ENCODE assay signal across 9 mouse cellular contexts in the genomic region with DNA sequence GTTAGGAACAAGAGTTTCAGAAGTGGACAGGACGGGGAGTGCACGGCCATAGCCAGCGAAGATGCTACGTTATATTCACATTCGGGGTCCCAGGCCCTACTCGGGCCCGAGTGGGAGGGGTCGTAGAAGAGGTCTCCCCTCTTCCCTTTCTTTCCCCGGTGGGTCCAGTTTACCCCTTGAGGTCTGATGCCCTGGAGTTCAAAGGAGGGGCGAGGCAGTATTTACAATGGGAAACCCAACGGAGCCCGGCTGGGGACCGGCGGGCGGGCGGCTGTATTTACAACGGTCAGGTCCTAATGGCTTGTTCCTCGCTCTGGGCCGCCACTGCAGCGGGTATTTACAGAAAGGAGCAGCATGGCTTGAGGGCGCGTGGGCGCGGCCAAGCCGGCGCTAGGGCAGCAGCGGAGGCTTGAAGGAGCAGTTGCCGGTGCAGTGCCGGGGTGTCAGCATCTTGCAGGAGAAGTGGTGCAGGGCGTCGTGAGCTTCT. TPM values are rescaled to one million over a fixed set of nuclear protein-coding genes. Genes with fewer than 3 reads are reported as not detected.
A peak's percentile ranks its signal among the peaks of the same experiment; 100 is the strongest.
DNase-seq lines count a peak whose midpoint lies in the region; ATAC-seq and TF ChIP-seq lines count a peak whose summit lies in the region.
"Had no signal": no experiment of that assay in that cellular context is flagged by ENCODE, and none has a peak within 500 bp of the region (broad histone marks: within the 10 kb centered on the region; RNA-seq: fewer than 3 reads in every experiment).

No protein-coding gene starts in this region.

- peak overlapping the region; percentile 22 for H3K4me3 ChIP-seq in heart, embryonic 11.5 days (ENCODE audit: low read depth, low read length)
- no peak overlapping the region for H3K4me3 ChIP-seq in heart, adult 2 months
- no peak overlapping the region for H3K4me3 ChIP-seq in forebrain, postnatal 0 days (ENCODE audit: low read depth, low read length)
- peak overlapping the region; percentile 44 for H3K4me3 ChIP-seq in midbrain, embryonic 10.5 days

- H3K79me2 ChIP-seq in heart, adult 2 months (replicated peaks; ENCODE audit: control insufficient read depth, insufficient read depth, low read length): no peaks in the 10 kb centered on the region

- no peak for DNase-seq in heart, adult 2 months
- DNase-seq in R1 (ENCODE audit: low read depth, low spot score): peak; percentile 37
- peak; percentile 65 for DNase-seq in forebrain, postnatal 0 days
- DNase-seq in midbrain, embryonic 10.5 days (ENCODE audit: low spot score): peak; percentile 64
- DNase-seq in layer of hippocampus, adult 9-11 months: no peak
- no peak for DNase-seq in layer of hippocampus, postnatal 10 days (ENCODE audit: low spot score in 2 of 2)
- no peak for DNase-seq in adipocyte (ENCODE audit: low spot score)

- H3K36me3 ChIP-seq in heart, embryonic 11.5 days (ENCODE audit: control insufficient read depth, insufficient read depth, low read length): no peaks in the 10 kb centered on the region
- no peaks in the 10 kb centered on the region for H3K36me3 ChIP-seq in heart, adult 2 months (ENCODE audit: control insufficient read depth, insufficient read depth, low read length)
- H3K36me3 ChIP-seq in forebrain, postnatal 0 days (ENCODE audit: insufficient read depth): no peaks in the 10 kb centered on the region
- H3K36me3 ChIP-seq in midbrain, embryonic 10.5 days: no peaks in the 10 kb centered on the region

- TF ChIP-seq CTCF in heart, adult 2 months (IDR thresholded peaks at IDR 0.05): no peak
- no peak for TF ChIP-seq CTCF in forebrain, postnatal 0 days (IDR thresholded peaks at IDR 0.05; ENCODE audit: low read depth)

- ATAC-seq in heart, embryonic 11.5 days (replicated peaks; ENCODE audit: insufficient number of reproducible peaks, low FRiP score, low TSS enrichment): 0 out of 2 replicates have a peak, but pooled peaks have one; percentile 15
- ATAC-seq in forebrain, postnatal 0 days: no peak

- H3K27me3 ChIP-seq in heart, embryonic 11.5 days (ENCODE audit: control insufficient read depth, insufficient read depth, low read length): peaks cover 94% of the 10 kb centered on the region
- peaks cover 27% of the 10 kb centered on the region for H3K27me3 ChIP-seq in heart, adult 2 months (ENCODE audit: control insufficient read depth, insufficient read depth, low read length)
- H3K27me3 ChIP-seq in forebrain, postnatal 0 days (ENCODE audit: insufficient read depth, low read length): peaks cover 87% of the 10 kb centered on the region
- H3K27me3 ChIP-seq in midbrain, embryonic 10.5 days (ENCODE audit: low read depth, poor library complexity, severe bottlenecking): peaks cover 100% of the 10 kb centered on the region

- peaks cover 13% of the 10 kb centered on the region for H3K4me1 ChIP-seq in heart, embryonic 11.5 days (ENCODE audit: control insufficient read depth, insufficient read depth, low read length)
- peaks cover 5% of the 10 kb centered on the region for H3K4me1 ChIP-seq in heart, adult 2 months (ENCODE audit: control insufficient read depth, insufficient read depth, low read length)
- peaks cover 6% of the 10 kb centered on the region for H3K4me1 ChIP-seq in forebrain, postnatal 0 days (ENCODE audit: insufficient read depth)
- H3K4me1 ChIP-seq in midbrain, embryonic 10.5 days: peaks cover 57% of the 10 kb centered on the region

- under 1% methylated on average over 31 of the region's 31 CpGs for WGBS in heart, embryonic 11.5 days (ENCODE audit: insufficient replicate concordance)
- 2% methylated on average over 31 of the region's 31 CpGs for whole genome bisulfite sequencing in heart, adult 2 months
- 1% methylated on average over 31 of the region's 31 CpGs for WGBS in forebrain, postnatal 0 days
- WGBS in midbrain, embryonic 10.5 days: under 1% methylated on average over 31 of the region's 31 CpGs

- intact Hi-C loops in heart, adult 2 months (cut with DNase I): loop anchor here (5.0 to 10.0 kb wide), 3 partner anchors 194 to 854 kb away; a partner anchor contains a TSS

- no peak for TF ChIP-seq EP300 in heart, adult 2 months (IDR thresholded peaks at IDR 0.05; ENCODE audit: insufficient read depth, low read depth, low read length)

- H3K9ac ChIP-seq in heart, embryonic 11.5 days (ENCODE audit: low read depth, low read length): no peak overlapping the region
- H3K9ac ChIP-seq in heart, adult 2 months (ENCODE audit: low read depth, low read length): no peak overlapping the region
- H3K9ac ChIP-seq in forebrain, postnatal 0 days: no peak overlapping the region

- no peak overlapping the region for H3K27ac ChIP-seq in heart, embryonic 11.5 days (ENCODE audit: low read depth, low read length)
- no peak overlapping the region for H3K27ac ChIP-seq in heart, adult 2 months
- no peak overlapping the region for H3K27ac ChIP-seq in forebrain, postnatal 0 days (ENCODE audit: low read depth, low read length)
- H3K27ac ChIP-seq in midbrain, embryonic 10.5 days (replicated peaks): no peak overlapping the region

- peak overlapping the region; percentile 52 for H3K4me2 ChIP-seq in heart, embryonic 11.5 days
- peak overlapping the region; percentile 36; the same call in 1 of the 2 replicates for H3K4me2 ChIP-seq in forebrain, postnatal 0 days (ENCODE audit: low read depth)

- no peak for TF ChIP-seq POLR2A in heart, adult 2 months (IDR thresholded peaks at IDR 0.05; ENCODE audit: insufficient read depth, low read depth, low read length)

- H3K9me3 ChIP-seq in heart, embryonic 11.5 days (replicated peaks; ENCODE audit: control insufficient read depth, low read length): no peaks in the 10 kb centered on the region
- no peaks in the 10 kb centered on the region for H3K9me3 ChIP-seq in forebrain, postnatal 0 days (ENCODE audit: low read length)
- H3K9me3 ChIP-seq in midbrain, embryonic 10.5 days (replicated peaks): no peaks in the 10 kb centered on the region

RNA-seq across cellular contexts. Expression of a gene that starts 10.2 kb away (rescaled TPM):
- polyA plus RNA-seq in heart, embryonic 11.5 days (2014; fragmentation: Nextera tagmentation; extraction: Ambion mirVana): not detected in 2 replicates
- under 1 TPM; 0.07 to 0.10 TPM for total RNA-seq in heart, adult 2 months (2021)
- polyA plus RNA-seq in heart, adult 2 months (2012; rRNA removed): 0.04 TPM in 1 of 2 replicates, not detected in the other
- 0.69 and 1.0 TPM in 2 replicates for total RNA-seq in forebrain, postnatal 0 days (2014; rRNA removed)
- 0.30 and 0.35 TPM in 2 replicates for polyA plus RNA-seq in forebrain, postnatal 0 days (2015; fragmentation: Nextera tagmentation; extraction: Ambion mirVana)
- polyA plus RNA-seq in midbrain, embryonic 10.5 days (2016; fragmentation: Nextera tagmentation; extraction: Ambion mirVana): 0.12 TPM in 1 of 2 replicates, not detected in the other
- total RNA-seq in layer of hippocampus, postnatal 10 days (2021): under 1 TPM; 0.09 to 0.20 TPM
- total RNA-seq: monocyte, adult 5-6 weeks had no signal

Comparison
In these comparisons a context has a peak if more than half of its experiments do, and no peak if none do; other contexts are left out.
1. H3K4me3 ChIP-seq: peak in heart, embryonic 11.5 days (single experiment) and midbrain, embryonic 10.5 days (single experiment); none in heart, adult 2 months (single experiment) and forebrain, postnatal 0 days (single experiment).
2. DNase-seq: peak in R1 (single experiment), forebrain, postnatal 0 days (single experiment) and midbrain, embryonic 10.5 days (single experiment); none in heart, adult 2 months (0 of 2), layer of hippocampus, adult 9-11 months (single experiment), layer of hippocampus, postnatal 10 days (0 of 2) and adipocyte (single experiment).